19 mouse cellular contexts compared by ENCODE assay signal in the genomic region with DNA sequence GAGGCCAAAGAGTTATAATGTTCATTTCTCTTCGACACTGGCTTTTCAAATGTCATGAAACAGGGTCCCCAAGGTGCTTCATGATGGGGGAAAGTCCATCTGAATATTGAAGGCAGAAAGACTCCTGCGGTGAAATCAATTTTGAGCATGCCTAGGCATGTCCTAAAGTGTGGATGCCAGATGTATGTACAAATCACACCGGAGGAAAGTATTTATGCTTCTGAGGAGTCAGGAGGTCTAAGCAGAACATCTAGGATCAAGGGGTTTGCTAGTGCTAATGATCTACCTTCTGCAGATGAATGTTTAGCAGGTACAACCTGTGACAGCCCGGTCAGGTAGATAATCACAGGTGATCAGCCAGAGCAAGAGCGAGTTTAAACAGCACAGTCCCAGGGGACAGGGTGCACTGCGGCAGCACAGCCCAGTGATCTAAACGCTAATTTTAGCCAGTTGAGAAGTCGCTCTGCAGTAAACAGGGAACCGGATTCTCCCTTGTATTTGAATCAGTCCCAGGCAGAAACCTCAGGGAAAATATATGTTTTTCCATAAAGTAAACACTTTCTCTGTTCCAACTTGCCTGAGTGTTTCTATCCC. TPM values are rescaled to one million over a fixed set of nuclear protein-coding genes. Genes with fewer than 3 reads are reported as not detected.
A peak's percentile ranks its signal among the peaks of the same experiment; 100 is the strongest.
DNase-seq lines count a peak whose midpoint lies in the region; ATAC-seq and TF ChIP-seq lines count a peak whose summit lies in the region.
"Had no signal": no experiment of that assay in that cellular context is flagged by ENCODE, and none has a peak within 500 bp of the region (broad histone marks: within the 10 kb centered on the region; RNA-seq: fewer than 3 reads in every experiment).

No protein-coding gene starts in this region.

- no peaks in the 10 kb centered on the region for H3K9me3 ChIP-seq in lung, embryonic 14.5 days (ENCODE audit: low read depth, low read length)
- H3K9me3 ChIP-seq in G1E (replicated peaks), result no peaks in the 10 kb centered on the region
- H3K9me3 ChIP-seq in embryonic facial prominence, embryonic 15.5 days (replicated peaks), result no peaks in the 10 kb centered on the region
- H3K9me3 ChIP-seq: embryonic facial prominence, embryonic 13.5 days; forebrain, embryonic 15.5 days; hindbrain, embryonic 13.5 days; intestine, embryonic 15.5 days; limb, embryonic 12.5 days; midbrain, embryonic 15.5 days had no signal

- H3K9ac ChIP-seq in lung, embryonic 14.5 days, result no peak overlapping the region
- H3K9ac ChIP-seq in embryonic facial prominence, embryonic 15.5 days, result no peak overlapping the region
- H3K9ac ChIP-seq: embryonic facial prominence, embryonic 13.5 days; forebrain, embryonic 15.5 days; hindbrain, embryonic 13.5 days; intestine, embryonic 15.5 days; limb, embryonic 12.5 days; midbrain, embryonic 15.5 days had no signal

- DNase-seq in lung, embryonic 14.5 days, result peak; percentile 37
- no peak for DNase-seq in lung, adult 2 months
- no peak for DNase-seq in G1E (ENCODE audit: low spot score)
- DNase-seq in kidney, adult 9 months, result no peak
- DNase-seq in gastrocnemius, postnatal 10 days, result no peak
- DNase-seq: cerebellum, adult 11 months; cerebellum, postnatal 36 days; lung, postnatal 4 days; thymus, adult 2 months had no signal

- no peaks in the 10 kb centered on the region for H3K36me3 ChIP-seq in lung, embryonic 14.5 days (ENCODE audit: insufficient read depth)
- H3K36me3 ChIP-seq in G1E (replicated peaks), result no peaks in the 10 kb centered on the region
- H3K36me3 ChIP-seq in embryonic facial prominence, embryonic 15.5 days, result no peaks in the 10 kb centered on the region
- H3K36me3 ChIP-seq: embryonic facial prominence, embryonic 13.5 days; forebrain, embryonic 15.5 days; hindbrain, embryonic 13.5 days; intestine, embryonic 15.5 days; limb, embryonic 12.5 days; midbrain, embryonic 15.5 days had no signal

- no peak for TF ChIP-seq CTCF in lung, embryonic 14.5 days (IDR thresholded peaks at IDR 0.05; ENCODE audit: low read depth)
- TF ChIP-seq CTCF in lung, adult 2 months (IDR thresholded peaks at IDR 0.05; ENCODE audit: insufficient read depth, low read length), result no peak
- no peak for TF ChIP-seq CTCF in G1E (IDR thresholded peaks at IDR 0.05; ENCODE audit: low read depth, low read length)

- 0 out of 2 replicates have a peak, but pooled peaks cover 3% of the 10 kb centered on the region for H3K4me1 ChIP-seq in lung, embryonic 14.5 days (ENCODE audit: insufficient read depth)
- H3K4me1 ChIP-seq in lung, adult 2 months (ENCODE audit: control insufficient read depth, insufficient read depth, low read length), result no peaks in the 10 kb centered on the region
- H3K4me1 ChIP-seq in G1E (ENCODE audit: insufficient read depth, low read depth, low read length), result peaks cover 81% of the 10 kb centered on the region
- H3K4me1 ChIP-seq in embryonic facial prominence, embryonic 15.5 days, result no peaks in the 10 kb centered on the region
- H3K4me1 ChIP-seq: forebrain, embryonic 15.5 days; hindbrain, embryonic 13.5 days; intestine, embryonic 15.5 days; limb, embryonic 12.5 days; midbrain, embryonic 15.5 days had no signal

- no peak overlapping the region for H3K4me2 ChIP-seq in lung, embryonic 14.5 days
- H3K4me2 ChIP-seq in embryonic facial prominence, embryonic 15.5 days (replicated peaks), result no peak overlapping the region
- H3K4me2 ChIP-seq: embryonic facial prominence, embryonic 13.5 days; forebrain, embryonic 15.5 days; hindbrain, embryonic 13.5 days; intestine, embryonic 15.5 days; limb, embryonic 12.5 days; midbrain, embryonic 15.5 days had no signal

- TF ChIP-seq POLR2A in lung, adult 2 months (IDR thresholded peaks at IDR 0.05; ENCODE audit: borderline replicate concordance, extremely low read depth, low read depth, low read length), result no peak

- ATAC-seq in lung, embryonic 14.5 days (ENCODE audit: insufficient read depth), result peak; percentile 9; the same call in 1 of the 2 replicates
- no peak for ATAC-seq in G1E (ENCODE audit: extremely low read depth, insufficient number of reproducible peaks, low FRiP score, poor library complexity, severe bottlenecking)
- 0 out of 2 replicates have a peak, but pooled peaks have one; percentile 47 for ATAC-seq in embryonic facial prominence, embryonic 15.5 days (ENCODE audit: insufficient number of reproducible peaks, low FRiP score, low TSS enrichment, low read depth)
- ATAC-seq in neutrophil, adult 5-6 weeks (ENCODE audit: extremely low read depth, insufficient number of reproducible peaks, low FRiP score, poor library complexity, severe bottlenecking), result 0 out of 2 replicates have a peak, but pooled peaks have one; percentile 30
- ATAC-seq: forebrain, embryonic 15.5 days; midbrain, embryonic 15.5 days; Patski had no signal

- peak overlapping the region; percentile 67 for H3K27ac ChIP-seq in lung, embryonic 14.5 days (ENCODE audit: low read depth)
- H3K27ac ChIP-seq in embryonic facial prominence, embryonic 15.5 days (replicated peaks), result no peak overlapping the region
- H3K27ac ChIP-seq: embryonic facial prominence, embryonic 13.5 days; forebrain, embryonic 15.5 days; hindbrain, embryonic 13.5 days; intestine, embryonic 15.5 days; kidney, postnatal 0 days; limb, embryonic 12.5 days; midbrain, embryonic 15.5 days had no signal

- WGBS in lung, embryonic 14.5 days, result 58% methylated on average over 9 of the region's 9 CpGs
- WGBS in lung, adult 2 months, result 64% methylated on average over 9 of the region's 9 CpGs
- WGBS in embryonic facial prominence, embryonic 15.5 days, result 47% methylated on average over 9 of the region's 9 CpGs

- H3K4me3 ChIP-seq in lung, embryonic 14.5 days (ENCODE audit: low read depth, low read length), result no peak overlapping the region
- no peak overlapping the region for H3K4me3 ChIP-seq in lung, adult 2 months (replicated peaks; ENCODE audit: extremely low read depth, low read depth, low read length)
- peak overlapping the region; percentile 44; the same call in 1 of the 2 replicates for H3K4me3 ChIP-seq in G1E (ENCODE audit: low read depth, low read length)
- H3K4me3 ChIP-seq in embryonic facial prominence, embryonic 15.5 days (replicated peaks), result no peak overlapping the region
- H3K4me3 ChIP-seq: embryonic facial prominence, embryonic 13.5 days; forebrain, embryonic 15.5 days; hindbrain, embryonic 13.5 days; intestine, embryonic 15.5 days; limb, embryonic 12.5 days; midbrain, embryonic 15.5 days had no signal

- H3K27me3 ChIP-seq in lung, embryonic 14.5 days (ENCODE audit: insufficient read depth, low read length), result no peaks in the 10 kb centered on the region
- H3K27me3 ChIP-seq in G1E (ENCODE audit: insufficient read depth, low read length), result no peaks in the 10 kb centered on the region
- H3K27me3 ChIP-seq in embryonic facial prominence, embryonic 15.5 days, result no peaks in the 10 kb centered on the region
- H3K27me3 ChIP-seq: forebrain, embryonic 15.5 days; hindbrain, embryonic 13.5 days; intestine, embryonic 15.5 days; limb, embryonic 12.5 days; midbrain, embryonic 15.5 days; Patski had no signal

RNA-seq across cellular contexts. Expression of a gene that starts 9.7 kb away (rescaled TPM):
- 365 and 368 TPM in 2 replicates for polyA plus RNA-seq in lung, embryonic 14.5 days (2014; fragmentation: Nextera tagmentation; extraction: Ambion mirVana)
- polyA plus RNA-seq in lung, adult 2 months (2012; rRNA removed), result 179 and 194 TPM in 2 replicates
- total RNA-seq in G1E (2014; fragmentation: Nextera tagmentation), result 1,532 and 1,746 TPM in 2 replicates
- total RNA-seq in G1E (2017), result 1,452 and 1,581 TPM in 2 replicates
- 537 and 1,129 TPM in 2 replicates for polyA plus RNA-seq in G1E (2012)
- 19.9 and 22.5 TPM in 2 replicates for polyA plus RNA-seq in embryonic facial prominence, embryonic 15.5 days (2015; fragmentation: Nextera tagmentation; extraction: Ambion mirVana)
- 24.1 and 24.6 TPM in 2 replicates for total RNA-seq in neutrophil, adult 5-6 weeks (2017)
- 10 to 100 TPM in 1 of 2 experiments, 1 to 10 TPM in 1; 7.3 to 12.5 TPM for total RNA-seq in gastrocnemius, postnatal 10 days (2021)

RNA-seq across cellular contexts. Expression of a gene that starts 13.1 kb away (rescaled TPM):
- 1.6 and 2.9 TPM in 2 replicates for polyA plus RNA-seq in lung, embryonic 14.5 days (2014; fragmentation: Nextera tagmentation; extraction: Ambion mirVana)
- 149 and 376 TPM in 2 replicates for polyA plus RNA-seq in lung, adult 2 months (2012; rRNA removed)
- total RNA-seq in G1E (2014; fragmentation: Nextera tagmentation), result 18.5 TPM in 2 replicates
- 1.1 and 1.2 TPM in 2 replicates for total RNA-seq in G1E (2017)
- 1.7 and 3.9 TPM in 2 replicates for polyA plus RNA-seq in G1E (2012)
- polyA plus RNA-seq in embryonic facial prominence, embryonic 15.5 days (2015; fragmentation: Nextera tagmentation; extraction: Ambion mirVana), result 41.9 and 49.6 TPM in 2 replicates
- total RNA-seq in neutrophil, adult 5-6 weeks (2017), result not detected in 2 replicates
- 1,000 to 10,000 TPM in 1 of 2 experiments, 100 to 1,000 TPM in 1; 801 to 1,165 TPM for total RNA-seq in gastrocnemius, postnatal 10 days (2021)
